Mouse (Mus musculus): ENCODE measurements at regions not wholly inside any gene's neighbourhood (a gene's known extent, or its start where the extent isn't known, plus 50 kb on each side); places are given as distances from the start of the nearest gene placed in this dataset.

- H3K36me3 ChIP-seq: no peaks in the 10 kb centered on the region
- 50% methylated on average over 8 of the region's 8 CpGs for WGBS
- H3K9ac ChIP-seq: no peak overlapping the region
- H3K4me2 ChIP-seq: no peak overlapping the region
- no peaks in the 10 kb centered on the region for H3K9me3 ChIP-seq
- H3K4me1 ChIP-seq: peaks cover 5% of the 10 kb centered on the region
- H3K27me3 ChIP-seq: no peaks in the 10 kb centered on the region
- ATAC-seq (ENCODE audit: insufficient number of reproducible peaks, low FRiP score, low TSS enrichment, low read depth): no peak
- H3K4me3 ChIP-seq: no peak overlapping the region
- H3K27ac ChIP-seq: no peak overlapping the region
These were observed 108.7 kb upstream of the Tmem150c start for GRCm38 (mm10) chr5:100268111-100268878.

GRCm38 (mm10) chr5:100266671-100267510 lies 107.3 kb upstream of the Tmem150c start:
- H3K4me1 ChIP-seq: peaks cover 5% of the 10 kb centered on the region
- 29% methylated on average over 17 of the region's 17 CpGs for WGBS
- H3K4me2 ChIP-seq: no peak overlapping the region; the same call in 1 of the 2 replicates
- H3K27me3 ChIP-seq: no peaks in the 10 kb centered on the region
- H3K36me3 ChIP-seq: no peaks in the 10 kb centered on the region
- H3K27ac ChIP-seq: peak overlapping the region; percentile 48; the same call in 1 of the 2 replicates
- no peaks in the 10 kb centered on the region for H3K9me3 ChIP-seq
- no peak overlapping the region for H3K9ac ChIP-seq
- ATAC-seq (ENCODE audit: insufficient number of reproducible peaks, low FRiP score, low TSS enrichment, low read depth): no peak
- no peak overlapping the region for H3K4me3 ChIP-seq

- Histone ChIP-seq H3K36me3 (no peaks in the 10 kb centered on the region), H3K4me3 (no peak overlapping the region), H3K9ac (no peak overlapping the region), H3K4me1 (peaks cover 11% of the 10 kb centered on the region), H3K27me3 (no peaks in the 10 kb centered on the region), H3K27ac (peak overlapping the region; percentile 18; the same call in 1 of the 2 replicates), H3K4me2 (no peak overlapping the region), H3K9me3 (no peaks in the 10 kb centered on the region)
- no peak for ATAC-seq (ENCODE audit: insufficient number of reproducible peaks, low FRiP score, low TSS enrichment, low read depth)
- 79% methylated on average over 8 of the region's 8 CpGs for WGBS
These were observed 100.4 kb upstream of the Tmem150c start for GRCm38 (mm10) chr5:100259803-100260693.

GRCm38 (mm10) chr5:100258952-100259710 lies 99.5 kb upstream of the Tmem150c start:
- Histone ChIP-seq H3K27me3 (no peaks in the 10 kb centered on the region), H3K9me3 (no peaks in the 10 kb centered on the region), H3K36me3 (no peaks in the 10 kb centered on the region), H3K4me1 (peaks cover 11% of the 10 kb centered on the region), H3K4me3 (no peak overlapping the region), H3K27ac (peak overlapping the region; percentile 18; the same call in 1 of the 2 replicates), H3K9ac (no peak overlapping the region), H3K4me2 (no peak overlapping the region)
- 57% methylated on average over 12 of the region's 12 CpGs for WGBS
- ATAC-seq (ENCODE audit: insufficient number of reproducible peaks, low FRiP score, low TSS enrichment, low read depth): no peak

GRCm38 (mm10) chr5:100255276-100255675 lies 95.7 kb upstream of the Tmem150c start:
- Histone ChIP-seq H3K9me3 (no peaks in the 10 kb centered on the region), H3K9ac (no peak overlapping the region), H3K4me2 (no peak overlapping the region), H3K4me1 (peaks cover 11% of the 10 kb centered on the region), H3K4me3 (no peak overlapping the region), H3K27me3 (no peaks in the 10 kb centered on the region), H3K27ac (no peak overlapping the region), H3K36me3 (no peaks in the 10 kb centered on the region)
- 81% methylated on average over 9 of the region's 9 CpGs for WGBS
- no peak for ATAC-seq (ENCODE audit: insufficient number of reproducible peaks, low FRiP score, low TSS enrichment, low read depth)

GRCm38 (mm10) chr5:100252036-100252435 lies 92.4 kb upstream of the Tmem150c start:
- Histone ChIP-seq H3K4me1 (no peaks in the 10 kb centered on the region), H3K36me3 (no peaks in the 10 kb centered on the region), H3K27ac (no peak overlapping the region), H3K9me3 (no peaks in the 10 kb centered on the region), H3K4me3 (no peak overlapping the region), H3K27me3 (no peaks in the 10 kb centered on the region), H3K9ac (no peak overlapping the region), H3K4me2 (no peak overlapping the region)
- no peak for ATAC-seq (ENCODE audit: insufficient number of reproducible peaks, low FRiP score, low TSS enrichment, low read depth)
- WGBS: 89% methylated on average over 6 of the region's 6 CpGs

- Histone ChIP-seq H3K4me3 (no peak overlapping the region), H3K9ac (no peak overlapping the region), H3K4me2 (no peak overlapping the region), H3K4me1 (no peaks in the 10 kb centered on the region), H3K27me3 (no peaks in the 10 kb centered on the region), H3K36me3 (no peaks in the 10 kb centered on the region), H3K9me3 (no peaks in the 10 kb centered on the region), H3K27ac (no peak overlapping the region)
- 68% methylated on average over 3 of the region's 3 CpGs for WGBS
- ATAC-seq (ENCODE audit: insufficient number of reproducible peaks, low FRiP score, low TSS enrichment, low read depth): no peak
These were observed 90.1 kb upstream of the Tmem150c start for GRCm38 (mm10) chr5:100249757-100250156.

GRCm38 (mm10) chr5:100248611-100249010 lies 89.0 kb upstream of the Tmem150c start:
- Histone ChIP-seq H3K9me3 (no peaks in the 10 kb centered on the region), H3K9ac (no peak overlapping the region), H3K36me3 (no peaks in the 10 kb centered on the region), H3K27me3 (no peaks in the 10 kb centered on the region), H3K4me3 (no peak overlapping the region), H3K4me1 (no peaks in the 10 kb centered on the region), H3K4me2 (no peak overlapping the region), H3K27ac (no peak overlapping the region)
- no peak for ATAC-seq (ENCODE audit: insufficient number of reproducible peaks, low FRiP score, low TSS enrichment, low read depth)
- 78% methylated on average over 5 of the region's 5 CpGs for WGBS

GRCm38 (mm10) chr5:100246709-100247108 lies 87.1 kb upstream of the Tmem150c start:
- 0 out of 2 replicates have a peak, but pooled peaks have one; percentile 30 for ATAC-seq (ENCODE audit: insufficient number of reproducible peaks, low FRiP score, low TSS enrichment, low read depth)
- H3K27ac ChIP-seq: no peak overlapping the region
- no peaks in the 10 kb centered on the region for H3K27me3 ChIP-seq
- H3K4me2 ChIP-seq: no peak overlapping the region
- WGBS: 96% methylated on average over 2 of the region's 2 CpGs
- H3K9ac ChIP-seq: no peak overlapping the region
- H3K36me3 ChIP-seq: no peaks in the 10 kb centered on the region
- no peaks in the 10 kb centered on the region for H3K9me3 ChIP-seq
- no peaks in the 10 kb centered on the region for H3K4me1 ChIP-seq
- H3K4me3 ChIP-seq: no peak overlapping the region

GRCm38 (mm10) chr5:100244811-100245210 lies 85.2 kb upstream of the Tmem150c start:
- WGBS: 66% methylated on average over 3 of the region's 3 CpGs

GRCm38 (mm10) chr5:100240876-100241275 lies 81.3 kb upstream of the Tmem150c start:
- H3K4me2 ChIP-seq: no peak overlapping the region
- no peak overlapping the region for H3K4me3 ChIP-seq
- no peaks in the 10 kb centered on the region for H3K36me3 ChIP-seq
- WGBS: 70% methylated on average over 6 of the region's 6 CpGs
- no peaks in the 10 kb centered on the region for H3K4me1 ChIP-seq
- H3K9me3 ChIP-seq: no peaks in the 10 kb centered on the region
- H3K27me3 ChIP-seq: no peaks in the 10 kb centered on the region
- no peak overlapping the region for H3K9ac ChIP-seq
- no peak for ATAC-seq (ENCODE audit: insufficient number of reproducible peaks, low FRiP score, low TSS enrichment, low read depth)
- H3K27ac ChIP-seq: no peak overlapping the region

More at GRCm38 (mm10) chr5:100244811-100245210, 85.2 kb upstream of the Tmem150c start:
- Histone ChIP-seq H3K9me3 (no peaks in the 10 kb centered on the region), H3K27ac (no peak overlapping the region), H3K9ac (no peak overlapping the region), H3K27me3 (no peaks in the 10 kb centered on the region), H3K4me2 (no peak overlapping the region), H3K36me3 (no peaks in the 10 kb centered on the region), H3K4me3 (no peak overlapping the region), H3K4me1 (no peaks in the 10 kb centered on the region)
- ATAC-seq (ENCODE audit: insufficient number of reproducible peaks, low FRiP score, low TSS enrichment, low read depth): no peak
